Mouse (Mus musculus): ENCODE data around the gene Gm2956. TPM values are rescaled to one million over a fixed set of nuclear protein-coding genes. Genes with fewer than 3 reads are reported as not detected.

The Gm2956 gene
- polyA plus RNA-seq (2012; rRNA removed), result not detected in 2 replicates

GRCm38 (mm10) chr14:3332087-3332677, at the start of gene Gm2956:
Gm2956 (plus strand) TSS chr14:3332627.

GRCm38 (mm10) chr14:3394793-3395192, 62.4 kb downstream of the Gm2956 start, which contains the start of gene Gm10413:
Gm10413 (plus strand) TSS chr14:3395093.

Other genes with a start within 250 kb of the Gm2956 start
- gene Gm10340, start 198.6 kb upstream of the Gm2956 start, polyA plus RNA-seq (2012; rRNA removed), result not detected in 2 replicates
- gene Gm5795, start 144.4 kb upstream of the Gm2956 start, polyA plus RNA-seq (2012; rRNA removed), result not detected in 2 replicates
- 0.05 TPM in 1 of 2 replicates, not detected in the other for gene D830030K20Rik, start 124.1 kb upstream of the Gm2956 start, polyA plus RNA-seq (2012; rRNA removed)
- not detected in 2 replicates for gene Gm10413, start 62.5 kb downstream of the Gm2956 start, polyA plus RNA-seq (2012; rRNA removed)
- not detected in 2 replicates for gene Gm10409, start 80.0 kb downstream of the Gm2956 start, polyA plus RNA-seq (2012; rRNA removed)
- 0.10 TPM in 1 of 2 replicates, not detected in the other for gene Gm3005, start 95.5 kb downstream of the Gm2956 start, polyA plus RNA-seq (2012; rRNA removed)
- gene Gm10408, start 116.8 kb downstream of the Gm2956 start, polyA plus RNA-seq (2012; rRNA removed), result not detected in 2 replicates